Mouse (Mus musculus) right cerebral cortex, adult 18-20 months (tissue): ENCODE measurements around the gene Tex13b.
"Not testable (repeated sequence)": the region's sequence is repeated elsewhere in the genome, so short reads cannot be mapped to it uniquely, and the experiment has no call there.

Experiments
- DNase-seq: peaks from one replicate; pipeline ENCODE4 v3.0.0; 2022; ENCODE audit warnings: mixed read lengths

Tex13b gene

DNA sequence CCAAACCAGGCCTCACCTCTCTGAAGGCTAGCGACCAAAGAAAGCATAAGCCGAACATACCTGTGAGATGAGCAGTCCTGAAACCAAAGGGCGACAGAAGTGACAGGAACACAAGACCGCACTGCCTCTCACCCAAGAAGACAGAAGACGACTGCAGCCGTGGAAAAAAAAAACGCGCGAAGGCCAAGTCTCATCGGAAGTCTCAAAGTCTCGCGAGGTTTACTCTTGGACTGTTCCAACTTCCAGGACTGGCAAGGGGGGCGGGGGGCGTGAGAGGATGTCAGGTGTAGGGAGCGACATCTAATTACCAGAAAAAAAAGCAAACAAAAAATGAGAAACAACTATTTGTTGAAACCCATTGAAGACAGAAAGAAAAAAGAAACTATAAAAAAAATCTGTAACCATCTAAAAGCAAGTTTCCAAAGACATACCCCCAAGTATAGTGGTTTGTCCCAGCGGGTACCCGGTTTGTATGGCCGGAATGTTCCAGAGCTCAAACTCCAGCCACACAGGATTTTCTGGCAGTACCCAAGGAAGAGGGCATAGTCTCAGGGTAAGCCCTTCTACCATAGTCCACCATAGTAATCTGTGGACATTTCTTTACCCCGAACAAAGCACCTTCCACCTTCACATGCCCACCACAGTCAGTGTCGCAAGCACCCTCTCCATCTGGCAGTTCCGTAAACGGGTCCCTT lies at the start of gene Tex13b:
Gene Tex13b, minus strand, starts transcription at position 122 of the 695 bp plus-strand sequence.
- DNase-seq, result no peak

DNA sequence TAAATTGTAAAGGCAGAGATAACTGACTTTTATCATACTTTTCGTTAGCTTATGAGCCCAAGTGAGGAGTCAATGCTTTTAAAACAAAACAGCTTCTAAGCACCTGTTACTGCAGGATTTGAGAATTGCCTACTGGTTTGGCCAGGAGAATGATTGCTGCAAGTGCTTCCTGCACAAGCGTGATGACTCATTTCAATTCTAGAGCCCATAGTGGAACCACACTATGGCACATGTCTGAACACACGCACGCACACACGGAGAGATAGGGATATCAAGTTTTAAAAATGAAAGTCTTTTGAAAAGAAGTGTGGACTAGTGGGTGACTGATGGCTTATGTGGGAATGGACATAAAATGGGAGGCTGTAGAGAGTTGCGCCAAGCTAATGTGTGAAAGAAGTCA lies 49.5 kb upstream of the Tex13b start:
- no peak for DNase-seq

DNA sequence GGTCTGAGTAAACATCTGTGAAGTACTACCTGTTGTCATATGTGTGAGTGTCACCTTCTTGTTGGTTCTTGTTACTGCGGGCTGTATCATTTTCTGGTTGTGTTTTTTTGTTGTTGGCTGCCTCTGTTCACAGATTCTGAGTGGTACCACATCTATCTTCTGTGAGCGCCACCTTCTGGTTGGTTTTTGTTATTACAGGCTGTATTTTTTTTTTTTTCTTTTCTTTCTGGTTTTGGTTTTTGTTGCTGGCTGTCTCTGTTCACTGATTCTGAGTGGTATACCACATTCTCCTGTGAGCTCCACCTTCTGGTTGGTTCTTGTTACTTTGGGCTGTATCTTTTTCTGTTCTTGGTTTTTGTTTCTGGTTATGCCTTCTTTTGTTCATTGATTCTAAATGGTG lies 44.2 kb upstream of the Tex13b start:
- no peak for DNase-seq

DNA sequence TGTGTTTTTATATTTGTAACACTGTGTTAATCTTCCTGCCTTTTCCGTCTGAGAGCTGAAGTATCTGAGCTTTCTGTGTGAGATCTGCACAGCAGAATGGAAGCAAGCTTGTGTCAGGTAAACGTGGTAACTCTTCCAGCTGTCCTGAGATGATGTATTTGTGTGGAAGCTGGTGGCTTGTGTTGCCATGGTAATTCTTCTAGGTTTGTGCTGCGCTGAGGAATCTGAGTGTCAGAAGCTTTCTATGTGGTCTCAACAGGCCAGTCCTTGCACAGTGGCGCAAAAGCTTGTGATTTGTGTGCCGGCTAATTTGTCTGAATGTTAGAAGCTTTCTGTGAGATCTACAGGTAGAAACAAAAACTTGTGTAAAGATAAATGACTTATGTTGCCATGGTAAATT lies 43.8 kb upstream of the Tex13b start:
- DNase-seq, result not testable (repeated sequence)

DNA sequence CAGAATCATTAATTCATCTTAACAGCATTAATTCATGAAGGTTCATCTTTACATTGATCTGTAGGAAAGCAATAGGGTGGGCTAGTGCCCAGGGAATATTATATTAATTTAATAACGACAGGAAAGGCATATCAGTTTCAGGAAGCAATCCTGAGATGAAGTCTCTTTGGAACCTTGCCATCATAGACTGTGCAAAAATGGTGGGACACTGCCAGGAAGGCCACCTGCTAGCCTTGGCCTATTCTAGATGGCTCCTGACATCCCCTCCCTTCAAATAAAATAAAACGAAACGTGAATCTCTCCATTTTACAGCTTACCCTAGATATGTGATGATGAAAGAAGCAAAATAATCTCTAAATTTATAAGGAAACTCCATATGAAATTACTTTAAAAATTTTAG lies 41.3 kb upstream of the Tex13b start:
- DNase-seq, result no peak

DNA sequence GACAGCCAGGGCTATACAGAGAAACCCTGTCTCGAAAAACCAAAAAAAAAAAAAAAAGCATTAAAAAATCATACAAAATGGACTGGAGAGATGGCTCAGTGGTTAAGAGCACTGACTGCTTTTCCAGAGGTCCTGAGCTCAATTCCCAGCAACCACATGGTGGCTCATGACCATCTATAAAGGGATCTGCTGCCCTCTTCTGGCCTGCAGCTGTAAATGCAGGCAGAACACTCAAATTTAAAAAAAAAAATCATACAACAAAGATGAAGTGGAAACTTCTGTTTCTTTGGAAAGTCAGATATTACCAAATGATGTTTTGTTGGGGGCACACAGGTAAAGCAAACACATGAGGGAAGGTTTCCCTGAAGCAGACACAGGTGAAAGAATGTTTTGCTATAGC lies 32.2 kb upstream of the Tex13b start:
- not testable (repeated sequence) for DNase-seq

DNA sequence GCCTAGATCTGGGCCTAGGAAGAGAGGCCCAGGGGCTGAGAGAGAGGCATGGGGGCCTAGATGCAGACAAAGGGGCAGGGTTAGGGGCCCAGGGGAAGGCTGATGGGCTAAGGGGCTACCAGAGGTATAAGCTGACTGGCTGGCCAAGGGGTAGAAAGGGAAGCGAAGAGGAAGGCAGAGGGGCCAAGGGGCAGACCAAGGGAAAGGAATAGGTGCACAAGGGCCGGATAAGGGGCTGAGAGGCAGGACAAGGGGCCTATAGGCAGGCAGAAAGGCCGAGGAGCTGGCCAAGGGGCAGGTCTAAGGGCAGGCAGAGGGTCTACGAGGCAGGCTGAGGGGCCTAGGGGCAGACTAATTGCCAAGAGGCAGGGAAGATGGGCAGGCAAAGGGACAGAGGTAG lies 26.7 kb upstream of the Tex13b start:
- no peak for DNase-seq

DNA sequence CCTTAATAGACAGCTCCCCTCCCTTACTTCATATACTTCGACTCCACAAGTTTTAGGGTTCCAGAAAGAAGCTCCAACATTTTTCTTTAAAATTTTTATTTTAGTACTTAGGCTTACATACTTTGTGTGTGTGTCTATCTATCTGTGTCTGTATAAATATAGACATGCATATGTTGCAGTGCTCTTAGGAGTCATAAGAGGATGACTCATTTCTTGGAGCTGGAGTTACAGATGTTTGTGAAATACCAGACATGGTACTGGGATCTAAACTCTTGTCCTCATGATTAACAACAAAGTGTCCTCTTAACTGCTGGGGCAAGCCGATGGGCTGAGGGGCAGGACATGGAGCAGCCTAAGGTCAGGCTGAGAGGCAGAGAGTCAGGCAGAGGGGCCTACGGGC lies 24.8 kb upstream of the Tex13b start:
- DNase-seq, result no peak

DNA sequence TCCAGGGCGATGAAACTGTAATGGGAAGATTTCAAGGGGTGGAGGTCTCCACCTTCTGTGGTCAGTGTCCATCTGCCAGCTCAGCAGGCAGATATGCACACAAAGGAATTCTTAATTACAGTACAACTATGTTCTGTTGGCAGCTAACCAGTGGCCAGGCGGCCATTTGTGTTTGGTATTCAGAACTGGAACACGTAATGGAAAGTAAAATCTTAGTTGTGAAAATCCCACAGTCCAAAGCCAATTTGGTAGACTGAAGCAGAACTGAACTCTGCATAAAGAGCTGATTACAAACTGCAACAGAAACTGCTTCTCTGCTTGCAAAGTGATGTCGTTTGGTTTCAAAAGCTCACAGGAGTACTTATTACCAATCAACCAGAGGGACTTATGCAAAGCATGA lies 18.5 kb upstream of the Tex13b start:
- DNase-seq, result no peak

DNA sequence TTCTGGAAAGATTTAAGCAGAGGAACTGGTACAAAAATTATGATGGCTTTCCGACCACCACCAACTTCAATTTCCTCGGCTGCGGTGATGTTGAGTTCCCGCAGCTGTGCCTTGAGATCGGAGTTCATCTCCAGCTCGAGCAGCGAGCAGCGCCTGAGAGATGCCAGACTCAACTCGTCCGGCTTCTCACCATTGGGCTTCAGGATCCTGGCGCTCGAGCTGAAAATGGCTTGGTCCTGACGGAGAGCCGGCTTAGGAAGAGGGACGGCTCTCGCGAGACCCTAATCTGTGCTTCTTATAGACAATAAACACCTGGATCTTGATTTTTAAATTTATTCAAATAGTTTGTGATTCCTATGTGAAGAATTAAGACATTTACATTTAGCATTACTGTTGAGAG lies 9.1 kb upstream of the Tex13b start:
- DNase-seq, result no peak

DNA sequence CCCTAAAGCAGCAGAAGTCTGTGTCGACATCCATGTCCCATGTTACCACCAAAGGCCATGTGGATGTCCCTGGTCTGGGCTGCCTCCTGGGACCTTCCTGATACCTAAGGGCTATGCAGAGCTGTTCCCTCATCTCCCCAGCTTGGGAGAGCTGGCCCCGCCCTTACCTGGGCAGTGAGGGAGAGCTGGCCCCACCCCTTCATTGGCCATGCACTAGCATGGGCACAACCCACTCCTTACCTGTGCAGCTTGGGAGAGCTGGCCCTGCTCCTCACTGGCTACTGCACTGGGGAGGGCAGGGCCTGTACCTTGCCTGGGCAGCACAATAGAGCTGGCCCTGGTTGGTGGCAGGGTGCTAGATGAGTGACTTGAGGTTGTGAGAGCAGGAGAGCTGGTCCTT lies 7.9 kb downstream of the Tex13b start:
- no peak for DNase-seq

DNA sequence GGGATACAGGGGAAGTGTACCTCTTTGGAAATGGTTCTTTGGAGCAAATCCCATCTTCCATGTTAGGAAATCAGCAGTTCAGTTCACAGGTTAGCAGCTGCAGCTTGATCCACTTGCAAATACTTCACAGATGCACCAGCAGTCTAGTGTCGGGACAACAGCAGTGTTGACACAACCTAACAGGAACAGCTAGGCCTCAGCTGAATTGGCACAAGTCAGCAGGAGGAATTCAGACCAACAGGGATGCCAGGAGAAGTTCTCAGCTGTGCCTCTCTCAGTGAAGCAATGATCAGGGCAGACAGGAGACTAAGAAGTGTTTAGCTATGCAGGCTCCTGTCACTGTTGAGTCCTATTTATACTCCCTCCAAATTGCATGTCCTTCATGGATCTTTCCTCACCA lies 43.4 kb downstream of the Tex13b start:
- DNase-seq, result peak; percentile 1
